In genomic region chr6:117516906-117517305, GRCm38 (mm10) we compare ENCODE assay signal across 19 mouse cellular contexts.
"Had no signal": no experiment of that assay in that cellular context is flagged by ENCODE, and none has a peak within 500 bp of the region (broad histone marks: within the 10 kb centered on the region; RNA-seq: fewer than 3 reads in every experiment).

No protein-coding gene starts in this region.

- ATAC-seq: midbrain, embryonic 16.5 days had no signal

- H3K4me3 ChIP-seq: lung, embryonic 15.5 days; midbrain, embryonic 10.5 days; midbrain, embryonic 12.5 days; myocyte; neural tube, embryonic 13.5 days; neural tube, embryonic 15.5 days had no signal

- H3K9me3 ChIP-seq: lung, embryonic 15.5 days; midbrain, embryonic 10.5 days; midbrain, embryonic 12.5 days; neural tube, embryonic 13.5 days; neural tube, embryonic 15.5 days had no signal

- DNase-seq: lung, adult 18-20 months; lung, postnatal 10 days; lung, postnatal 4 days; midbrain, embryonic 14.5 days; retina, postnatal 1 day; right cerebral cortex, adult 18-20 months; right cerebral cortex, postnatal 25 days; right cerebral cortex, postnatal 4 days; spleen, adult 18-20 months; thymus, adult 18-20 months; thymus, postnatal 14 days; thymus, postnatal 36 days had no signal

- H3K27me3 ChIP-seq: lung, embryonic 15.5 days; midbrain, embryonic 12.5 days; neural tube, embryonic 13.5 days; neural tube, embryonic 15.5 days had no signal

- H3K4me2 ChIP-seq: lung, embryonic 15.5 days; midbrain, embryonic 12.5 days; neural tube, embryonic 13.5 days; neural tube, embryonic 15.5 days had no signal

- H3K27ac ChIP-seq: lung, embryonic 15.5 days; midbrain, embryonic 10.5 days; midbrain, embryonic 12.5 days; neural tube, embryonic 13.5 days; neural tube, embryonic 15.5 days had no signal

- H3K4me1 ChIP-seq: midbrain, embryonic 10.5 days; midbrain, embryonic 12.5 days; neural tube, embryonic 13.5 days; neural tube, embryonic 15.5 days had no signal

- H3K9ac ChIP-seq: lung, embryonic 15.5 days; midbrain, embryonic 12.5 days; neural tube, embryonic 13.5 days; neural tube, embryonic 15.5 days had no signal

- H3K36me3 ChIP-seq: lung, embryonic 15.5 days; midbrain, embryonic 10.5 days; midbrain, embryonic 12.5 days; neural tube, embryonic 13.5 days; neural tube, embryonic 15.5 days had no signal
